Comparison of ENCODE assay signal across 19 mouse cellular contexts in genomic region chr17:33728396-33728795, GRCm38 (mm10).
"Had no signal": no experiment of that assay in that cellular context is flagged by ENCODE, and none has a peak within 500 bp of the region (broad histone marks: within the 10 kb centered on the region; RNA-seq: fewer than 3 reads in every experiment).

No protein-coding gene starts in this region.

- ATAC-seq: midbrain, embryonic 13.5 days; midbrain, embryonic 16.5 days had no signal

- H3K27ac ChIP-seq: liver, embryonic 14.5 days; midbrain, embryonic 10.5 days; midbrain, embryonic 13.5 days; neural tube, embryonic 13.5 days; neural tube, embryonic 15.5 days had no signal

- H3K36me3 ChIP-seq: midbrain, embryonic 10.5 days; midbrain, embryonic 13.5 days; neural tube, embryonic 13.5 days; neural tube, embryonic 15.5 days had no signal

- H3K4me1 ChIP-seq: midbrain, embryonic 10.5 days; midbrain, embryonic 13.5 days; neural tube, embryonic 13.5 days; neural tube, embryonic 15.5 days had no signal

- H3K4me3 ChIP-seq: midbrain, embryonic 10.5 days; midbrain, embryonic 13.5 days; myocyte; neural tube, embryonic 13.5 days; neural tube, embryonic 15.5 days had no signal

- H3K9ac ChIP-seq: liver, embryonic 14.5 days; lung, embryonic 14.5 days; midbrain, embryonic 13.5 days; neural tube, embryonic 13.5 days; neural tube, embryonic 15.5 days had no signal

- H3K27me3 ChIP-seq: midbrain, embryonic 13.5 days; neural tube, embryonic 13.5 days; neural tube, embryonic 15.5 days had no signal

- H3K4me2 ChIP-seq: lung, embryonic 14.5 days; midbrain, embryonic 13.5 days; neural tube, embryonic 13.5 days; neural tube, embryonic 15.5 days had no signal

- DNase-seq: lung, adult 18-20 months; lung, embryonic 14.5 days; lung, postnatal 10 days; lung, postnatal 4 days; retina, postnatal 1 day; right cerebral cortex, adult 18-20 months; right cerebral cortex, postnatal 25 days; right cerebral cortex, postnatal 4 days; spleen, adult 18-20 months; thymus, adult 18-20 months; thymus, postnatal 14 days; thymus, postnatal 36 days had no signal

- H3K9me3 ChIP-seq: midbrain, embryonic 13.5 days; neural tube, embryonic 15.5 days had no signal
